Mouse (Mus musculus) gastrocnemius, adult 18-20 months (tissue): Measurements from ENCODE around the gene Gnb4. TPM values are rescaled to one million over a fixed set of nuclear protein-coding genes. Genes with fewer than 3 reads are reported as not detected.

Experiments
- total RNA-seq, 2 experiments: library from RNA; stranded (reverse); gene quantifications; 2 replicates each; pipeline ENCODE4 v1.2.3; 2021

Gene Gnb4
- total RNA-seq, 2 experiments from 2014 or later, result 3.4 to 5.5 TPM

Other genes starting within 250 kb of the Gnb4 start
- 10 to 100 TPM; 45.9 to 48.8 TPM for gene Pik3ca, start 218.9 kb downstream of the Gnb4 start, total RNA-seq
- under 1 TPM in 1 of 2 experiments, not detected in 1; 0.17 TPM for gene Kcnmb3, start 124.4 kb downstream of the Gnb4 start, total RNA-seq
- 10 to 100 TPM; 28.7 to 32.4 TPM for gene Zfp639, start 106.3 kb downstream of the Gnb4 start, total RNA-seq
- gene Mfn1, start 87.1 kb downstream of the Gnb4 start, total RNA-seq, result 100 to 1,000 TPM; 222 to 257 TPM
- gene Actl6a, start 89.7 kb upstream of the Gnb4 start, total RNA-seq, result 10 to 100 TPM; 14.3 to 14.7 TPM
- 100 to 1,000 TPM; 575 to 650 TPM for gene Ndufb5, start 120.4 kb upstream of the Gnb4 start, total RNA-seq
- gene Mrpl47, start 121.0 kb upstream of the Gnb4 start, total RNA-seq, result 10 to 100 TPM; 24.5 to 26.9 TPM
- gene Usp13, start 201.0 kb upstream of the Gnb4 start, total RNA-seq, result 100 to 1,000 TPM; 191 to 208 TPM